Mouse (Mus musculus) G1E (cell line): ENCODE results near the gene H2al1a. TPM values are rescaled to one million over a fixed set of nuclear protein-coding genes. Genes with fewer than 3 reads are reported as not detected.

ENCODE experiments used
- ATAC-seq: 2 replicates; pipeline ENCODE4 v1.8.0; 2016; ENCODE audit warnings: mild to moderate bottlenecking; ENCODE audit not compliant: insufficient number of reproducible peaks, poor library complexity, low FRiP score, severe bottlenecking; ENCODE audit errors: extremely low read depth
- DNase-seq: peaks from one replicate; pipeline ENCODE4 v3.0.0; 2012; ENCODE audit warnings: low spot score
- H3K27me3 ChIP-seq: 2 replicates; pipeline ENCODE4 v1.6.1; 2012; ENCODE audit warnings: mild to moderate bottlenecking, low read length, inconsistent platforms; ENCODE audit not compliant: insufficient read depth
- H3K36me3 ChIP-seq: replicated peaks from 2 replicates; pipeline ENCODE3; 2012; ENCODE audit warnings: mild to moderate bottlenecking, inconsistent platforms
- H3K4me1 ChIP-seq: 2 replicates; pipeline ENCODE4 v1.6.1; 2012; ENCODE audit warnings: low read depth, low read length, inconsistent platforms, mixed read lengths; ENCODE audit not compliant: insufficient read depth
- H3K4me3 ChIP-seq: 2 replicates; pipeline ENCODE4 v1.5.1; 2012; ENCODE audit warnings: low read depth, mild to moderate bottlenecking, inconsistent platforms, low read length, moderate library complexity, mixed read lengths
- H3K9me3 ChIP-seq: replicated peaks from 2 replicates; pipeline ENCODE4 v1.6.1; 2012; ENCODE audit warnings: inconsistent platforms
- CTCF ChIP-seq: IDR thresholded peaks from 2 replicates; pipeline ENCODE4 v1.5.1; 2012; ENCODE audit warnings: low read depth, low read length, inconsistent platforms, mixed read lengths
- GATA1 ChIP-seq: IDR thresholded peaks from 2 replicates; pipeline ENCODE4 v1.6.1; 2012; ENCODE audit warnings: borderline replicate concordance, low read length, inconsistent platforms, mixed read lengths
- GATA2 ChIP-seq: IDR thresholded peaks from 2 replicates; pipeline ENCODE4 v1.6.1; 2012; ENCODE audit warnings: low read depth, low read length, inconsistent platforms, borderline replicate concordance
- POLR2AphosphoS5 ChIP-seq: IDR thresholded peaks from 2 replicates; pipeline ENCODE4 v1.6.1; 2012; ENCODE audit warnings: low read depth, low read length, inconsistent platforms; ENCODE audit not compliant: insufficient replicate concordance
- TAL1 ChIP-seq: conservative IDR thresholded peaks from 2 replicates; pipeline ENCODE4 v1.6.1; 2012; ENCODE audit warnings: low read depth, low read length, inconsistent platforms, mixed read lengths
- polyA plus RNA-seq: library from polyadenylated mRNA; stranded (reverse); fragments of >175 nt; gene quantifications from 2 replicates; pipeline ENCODE4 v1.2.3, GENCODE M21; 2012
- total RNA-seq, 2 experiments: library from RNA; stranded (forward) in 1 of 2; stranded (reverse) in 1 of 2; fragments of 200-1000 nt in 1 of 2; fragments of >200 nt in 1 of 2; fragmentation: Nextera tagmentation in 1 of 2; gene quantifications; 2 replicates each; pipeline ENCODE4 v1.2.3; 2014 to 2017

The H2al1a gene
- total and polyA plus RNA-seq, 3 experiments = not detected

- H3K36me3 ChIP-seq = no peaks in the 10 kb centered on the region
- no peaks in the 10 kb centered on the region for H3K27me3 ChIP-seq
- no peaks in the 10 kb centered on the region for H3K4me1 ChIP-seq
- H3K9me3 ChIP-seq = no peaks in the 10 kb centered on the region
- no peak overlapping the region for H3K4me3 ChIP-seq
- TF ChIP-seq CTCF (no peak), POLR2AphosphoS5 (no peak), GATA2 (no peak), TAL1 (no peak), GATA1 (no peak)
- no peak for DNase-seq
- no peak for ATAC-seq
Observed at GRCm38 (mm10) chrX:11267791-11268190, 31.3 kb upstream of the H2al1a start.

- no peaks in the 10 kb centered on the region for H3K4me1 ChIP-seq
- DNase-seq (no peak), ATAC-seq (no peak)
- H3K4me3 ChIP-seq = no peak overlapping the region
- TF ChIP-seq TAL1 (no peak), GATA2 (no peak), CTCF (no peak), POLR2AphosphoS5 (no peak), GATA1 (no peak)
- H3K27me3 ChIP-seq = no peaks in the 10 kb centered on the region
- no peaks in the 10 kb centered on the region for H3K36me3 ChIP-seq
- H3K9me3 ChIP-seq = no peaks in the 10 kb centered on the region
Observed at GRCm38 (mm10) chrX:11269074-11269473, 30.0 kb upstream of the H2al1a start.

GRCm38 (mm10) chrX:11273190-11273589, 25.9 kb upstream of the H2al1a start:
- Histone ChIP-seq H3K27me3 (no peaks in the 10 kb centered on the region), H3K9me3 (no peaks in the 10 kb centered on the region), H3K4me3 (no peak overlapping the region), H3K4me1 (no peaks in the 10 kb centered on the region), H3K36me3 (no peaks in the 10 kb centered on the region)
- no peak for DNase-seq
- no peak for ATAC-seq
- TF ChIP-seq GATA2 (no peak), POLR2AphosphoS5 (no peak), GATA1 (no peak), TAL1 (no peak), CTCF (no peak)

- H3K4me1 ChIP-seq = no peaks in the 10 kb centered on the region
- TF ChIP-seq TAL1 (no peak), CTCF (no peak), POLR2AphosphoS5 (no peak), GATA2 (no peak), GATA1 (no peak)
- no peak for ATAC-seq
- no peaks in the 10 kb centered on the region for H3K36me3 ChIP-seq
- DNase-seq = no peak
- no peaks in the 10 kb centered on the region for H3K27me3 ChIP-seq
- H3K4me3 ChIP-seq = no peak overlapping the region
- no peaks in the 10 kb centered on the region for H3K9me3 ChIP-seq
Observed at GRCm38 (mm10) chrX:11277083-11277482, 22.0 kb upstream of the H2al1a start.

- ATAC-seq (no peak), DNase-seq (no peak)
- Histone ChIP-seq H3K36me3 (no peaks in the 10 kb centered on the region), H3K27me3 (no peaks in the 10 kb centered on the region), H3K4me1 (no peaks in the 10 kb centered on the region), H3K4me3 (no peak overlapping the region), H3K9me3 (no peaks in the 10 kb centered on the region)
- TF ChIP-seq TAL1 = no peak
- no peak for TF ChIP-seq POLR2AphosphoS5
- TF ChIP-seq GATA2 = no peak
- no peak for TF ChIP-seq GATA1
- no peak for TF ChIP-seq CTCF
Observed at GRCm38 (mm10) chrX:11280741-11281140, 18.3 kb upstream of the H2al1a start.

GRCm38 (mm10) chrX:11288306-11288882, 10.7 kb upstream of the H2al1a start:
- DNase-seq (no peak), ATAC-seq (no peak)
- TF ChIP-seq GATA2 (no peak), GATA1 (no peak), POLR2AphosphoS5 (no peak), TAL1 (no peak), CTCF (no peak)
- Histone ChIP-seq H3K36me3 (no peaks in the 10 kb centered on the region), H3K4me3 (no peak overlapping the region), H3K9me3 (no peaks in the 10 kb centered on the region), H3K4me1 (no peaks in the 10 kb centered on the region), H3K27me3 (no peaks in the 10 kb centered on the region)
